Mouse (Mus musculus): ENCODE data around the gene Bbs1. TPM values are rescaled to one million over a fixed set of nuclear protein-coding genes. Genes with fewer than 3 reads are reported as not detected.
"Not testable (repeated sequence)": the region's sequence is repeated elsewhere in the genome, so short reads cannot be mapped to it uniquely, and the experiment has no call there.

The Bbs1 gene
- 11.7 and 12.1 TPM in 2 replicates for polyA plus RNA-seq (2015; fragmentation: Nextera tagmentation; extraction: Ambion mirVana)

- WGBS = 6% methylated on average over 31 of the region's 31 CpGs
- Histone ChIP-seq H3K36me3 (replicated peaks) (peaks cover 24% of the 10 kb centered on the region), H3K27ac (peak within 1 kb of the TSS; percentile 88), H3K27me3 (replicated peaks) (no peaks in the 10 kb centered on the region), H3K9ac (peak within 1 kb of the TSS; percentile 69), H3K4me1 (peaks cover 15% of the 10 kb centered on the region), H3K4me2 (peak within 1 kb of the TSS; percentile 61), H3K4me3 (peak within 1 kb of the TSS; percentile 81), H3K9me3 (no peaks in the 10 kb centered on the region)
- ATAC-seq (replicated peaks) = peak; percentile 85
These were observed at the start of gene Bbs1 for GRCm38 (mm10) chr19:4905979-4906794. TSS of gene Bbs1 (minus strand) at chr19:4906628.

GRCm38 (mm10) chr19:4948641-4949040 lies 42.2 kb upstream of the Bbs1 start:
- H3K4me1 ChIP-seq; ATAC-seq (replicated peaks); H3K27ac ChIP-seq; H3K27me3 ChIP-seq (replicated peaks); H3K36me3 ChIP-seq (replicated peaks); H3K4me3 ChIP-seq; H3K9ac ChIP-seq; H3K9me3 ChIP-seq; H3K4me2 ChIP-seq: not testable (repeated sequence)
- 82% methylated on average over 9 of the region's 9 CpGs for WGBS

GRCm38 (mm10) chr19:4945540-4945939 lies 39.1 kb upstream of the Bbs1 start:
- no peak overlapping the region for H3K4me2 ChIP-seq
- no peak for ATAC-seq (replicated peaks)
- WGBS = 47% methylated on average over 6 of the region's 6 CpGs
- H3K27ac ChIP-seq = no peak overlapping the region
- H3K27me3 ChIP-seq (replicated peaks) = no peaks in the 10 kb centered on the region
- peaks cover 14% of the 10 kb centered on the region for H3K4me1 ChIP-seq
- H3K9me3 ChIP-seq = no peaks in the 10 kb centered on the region
- H3K36me3 ChIP-seq (replicated peaks) = no peaks in the 10 kb centered on the region
- no peak overlapping the region for H3K4me3 ChIP-seq
- no peak overlapping the region for H3K9ac ChIP-seq

GRCm38 (mm10) chr19:4943253-4943588 lies 36.8 kb upstream of the Bbs1 start:
- Histone ChIP-seq H3K36me3 (replicated peaks) (no peaks in the 10 kb centered on the region), H3K9me3 (no peaks in the 10 kb centered on the region), H3K4me3 (peak overlapping the region; percentile 82), H3K27me3 (replicated peaks) (peaks cover 2% of the 10 kb centered on the region; the same call in 1 of the 2 replicates), H3K4me2 (peak overlapping the region; percentile 67), H3K4me1 (peaks cover 14% of the 10 kb centered on the region), H3K9ac (peak overlapping the region; percentile 75), H3K27ac (peak overlapping the region; percentile 86)
- ATAC-seq (replicated peaks) = no peak
- 7% methylated on average over 13 of the region's 13 CpGs for WGBS

GRCm38 (mm10) chr19:4942551-4943252 lies 36.3 kb upstream of the Bbs1 start, which contains the start of gene Peli3:
TSS of gene Peli3 (minus strand) at chr19:4943127.
- Histone ChIP-seq H3K4me2 (peak within 1 kb of the TSS; percentile 67), H3K36me3 (replicated peaks) (no peaks in the 10 kb centered on the region), H3K9ac (peak within 1 kb of the TSS; percentile 75), H3K4me1 (peaks cover 14% of the 10 kb centered on the region), H3K27ac (peak within 1 kb of the TSS; percentile 86), H3K9me3 (no peaks in the 10 kb centered on the region), H3K27me3 (replicated peaks) (peaks cover 2% of the 10 kb centered on the region; the same call in 1 of the 2 replicates), H3K4me3 (peak within 1 kb of the TSS; percentile 82)
- peak; percentile 96 for ATAC-seq (replicated peaks)
- 0% methylated on average over 52 of the region's 55 CpGs for WGBS

GRCm38 (mm10) chr19:4937444-4938310 lies 31.2 kb upstream of the Bbs1 start:
- Histone ChIP-seq H3K36me3 (replicated peaks) (0 out of 2 replicates have a peak, but pooled peaks cover 2% of the 10 kb centered on the region), H3K27me3 (replicated peaks) (peaks cover 2% of the 10 kb centered on the region; the same call in 1 of the 2 replicates), H3K9ac (no peak overlapping the region), H3K4me1 (peaks cover 10% of the 10 kb centered on the region), H3K4me2 (no peak overlapping the region), H3K9me3 (no peaks in the 10 kb centered on the region), H3K27ac (no peak overlapping the region), H3K4me3 (no peak overlapping the region)
- no peak for ATAC-seq (replicated peaks)
- 89% methylated on average over 17 of the region's 17 CpGs for WGBS

- H3K4me3 ChIP-seq = no peak overlapping the region
- no peak overlapping the region for H3K27ac ChIP-seq
- 87% methylated on average over 2 of the region's 2 CpGs for WGBS
- no peaks in the 10 kb centered on the region for H3K9me3 ChIP-seq
- H3K4me2 ChIP-seq = no peak overlapping the region
- peaks cover 5% of the 10 kb centered on the region for H3K4me1 ChIP-seq
- peaks cover 2% of the 10 kb centered on the region; the same call in 1 of the 2 replicates for H3K27me3 ChIP-seq (replicated peaks)
- H3K9ac ChIP-seq = no peak overlapping the region
- no peak for ATAC-seq (replicated peaks)
- 0 out of 2 replicates have a peak, but pooled peaks cover 2% of the 10 kb centered on the region for H3K36me3 ChIP-seq (replicated peaks)
These were observed 30.5 kb upstream of the Bbs1 start for GRCm38 (mm10) chr19:4936896-4937295.

- H3K9me3 ChIP-seq = no peaks in the 10 kb centered on the region
- H3K4me3 ChIP-seq = peak overlapping the region; percentile 70
- peak overlapping the region; percentile 68 for H3K4me2 ChIP-seq
- H3K36me3 ChIP-seq (replicated peaks) = no peaks in the 10 kb centered on the region
- H3K27ac ChIP-seq = peak overlapping the region; percentile 80; the same call in 1 of the 2 replicates
- WGBS = 59% methylated on average over 5 of the region's 5 CpGs
- ATAC-seq (replicated peaks) = peak; percentile 40; the same call in 1 of the 2 replicates
- H3K9ac ChIP-seq = peak overlapping the region; percentile 60
- H3K27me3 ChIP-seq (replicated peaks) = no peaks in the 10 kb centered on the region
- H3K4me1 ChIP-seq = peaks cover 27% of the 10 kb centered on the region
These were observed 22.4 kb upstream of the Bbs1 start for GRCm38 (mm10) chr19:4928781-4929180.

- H3K9me3 ChIP-seq = no peaks in the 10 kb centered on the region
- H3K4me1 ChIP-seq = peaks cover 27% of the 10 kb centered on the region
- under 1% methylated on average over 32 of the region's 32 CpGs for WGBS
- peak; percentile 97 for ATAC-seq (replicated peaks)
- H3K9ac ChIP-seq = peak within 1 kb of the TSS; percentile 60
- peaks cover under 1% of the 10 kb centered on the region; the same call in 1 of the 2 replicates for H3K36me3 ChIP-seq (replicated peaks)
- H3K4me2 ChIP-seq = peak within 1 kb of the TSS; percentile 68
- peak within 1 kb of the TSS; percentile 70 for H3K4me3 ChIP-seq
- no peaks in the 10 kb centered on the region for H3K27me3 ChIP-seq (replicated peaks)
- H3K27ac ChIP-seq = peak within 1 kb of the TSS; percentile 80
These were observed 21.6 kb upstream of the Bbs1 start, which contains the start of gene Dpp3 for GRCm38 (mm10) chr19:4927904-4928531. TSS of gene Dpp3 (minus strand) at chr19:4928287.

GRCm38 (mm10) chr19:4925121-4925860 lies 18.9 kb upstream of the Bbs1 start:
- H3K4me3 ChIP-seq = no peak overlapping the region
- ATAC-seq (replicated peaks) = no peak
- H3K4me2 ChIP-seq = no peak overlapping the region
- peaks cover 28% of the 10 kb centered on the region for H3K36me3 ChIP-seq (replicated peaks)
- H3K9ac ChIP-seq = no peak overlapping the region
- H3K27me3 ChIP-seq (replicated peaks) = no peaks in the 10 kb centered on the region
- peaks cover 27% of the 10 kb centered on the region for H3K4me1 ChIP-seq
- H3K27ac ChIP-seq = no peak overlapping the region
- H3K9me3 ChIP-seq = no peaks in the 10 kb centered on the region
- WGBS = 96% methylated on average over 11 of the region's 11 CpGs

- ATAC-seq (replicated peaks) = no peak
- H3K4me2 ChIP-seq = no peak overlapping the region
These were observed 13.2 kb upstream of the Bbs1 start for GRCm38 (mm10) chr19:4919652-4920051.

More at GRCm38 (mm10) chr19:4919652-4920051, 13.2 kb upstream of the Bbs1 start:
- Histone ChIP-seq H3K4me1 (no peaks in the 10 kb centered on the region), H3K9ac (no peak overlapping the region), H3K27me3 (replicated peaks) (no peaks in the 10 kb centered on the region), H3K9me3 (no peaks in the 10 kb centered on the region), H3K36me3 (replicated peaks) (peaks cover 67% of the 10 kb centered on the region), H3K27ac (no peak overlapping the region), H3K4me3 (no peak overlapping the region)
- 78% methylated on average over 6 of the region's 6 CpGs for WGBS

Data from midbrain, embryonic 15.5 days (tissue).